Mouse (Mus musculus) right cerebral cortex, adult 18-20 months (tissue): ENCODE results near the gene Hoga1.

Source experiments
- DNase-seq: peaks from one replicate; pipeline ENCODE4 v3.0.0; 2022; ENCODE audit warnings: mixed read lengths

Gene Hoga1

GRCm38 (mm10) chr19:42022542-42022848 is 22.9 kb upstream of the Hoga1 start:
- DNase-seq, result no peak

GRCm38 (mm10) chr19:42026158-42026557 is 19.3 kb upstream of the Hoga1 start:
- DNase-seq, result peak; percentile 80

- no peak for DNase-seq
Measured at GRCm38 (mm10) chr19:42031112-42031511, 14.3 kb upstream of the Hoga1 start.

GRCm38 (mm10) chr19:42033611-42034010 is 11.8 kb upstream of the Hoga1 start:
- DNase-seq, result no peak

GRCm38 (mm10) chr19:42034146-42034775 is 11.1 kb upstream of the Hoga1 start:
- no peak for DNase-seq

GRCm38 (mm10) chr19:42034881-42035455 is 10.4 kb upstream of the Hoga1 start:
- DNase-seq, result peak; percentile 31

- DNase-seq, result peak; percentile 85
Measured at GRCm38 (mm10) chr19:42035456-42036248, 9.8 kb upstream of the Hoga1 start, which contains the start of gene Ankrd2. Gene Ankrd2 (plus strand): TSS chr19:42036000.

GRCm38 (mm10) chr19:42036357-42036756 is 9.1 kb upstream of the Hoga1 start:
- no peak for DNase-seq

GRCm38 (mm10) chr19:42037167-42037702 is 8.2 kb upstream of the Hoga1 start:
- no peak for DNase-seq

- DNase-seq, result no peak
Measured at GRCm38 (mm10) chr19:42038310-42038709, 7.1 kb upstream of the Hoga1 start.

GRCm38 (mm10) chr19:42043988-42044387 is 1.4 kb upstream of the Hoga1 start:
- DNase-seq, result no peak

- no peak for DNase-seq
Measured at GRCm38 (mm10) chr19:42050251-42050650, 4.8 kb downstream of the Hoga1 start.

- DNase-seq, result no peak
Measured at GRCm38 (mm10) chr19:42051351-42051750, 5.9 kb downstream of the Hoga1 start.

GRCm38 (mm10) chr19:42051948-42052347 is 6.5 kb downstream of the Hoga1 start, which contains the start of gene 4933411K16Rik:
Gene 4933411K16Rik (plus strand): TSS chr19:42052248.
- no peak for DNase-seq

- DNase-seq, result no peak
Measured at GRCm38 (mm10) chr19:42054255-42054654, 8.8 kb downstream of the Hoga1 start.

- no peak for DNase-seq
Measured at GRCm38 (mm10) chr19:42055881-42056280, 10.5 kb downstream of the Hoga1 start.

GRCm38 (mm10) chr19:42056719-42057409 is 11.5 kb downstream of the Hoga1 start:
- no peak for DNase-seq

- DNase-seq, result peak; percentile 29
Measured at GRCm38 (mm10) chr19:42058426-42058825, 13.0 kb downstream of the Hoga1 start.

- no peak for DNase-seq
Measured at GRCm38 (mm10) chr19:42061443-42061842, 16.0 kb downstream of the Hoga1 start.

- no peak for DNase-seq
Measured at GRCm38 (mm10) chr19:42068441-42069240, 23.2 kb downstream of the Hoga1 start.

- no peak for DNase-seq
Measured at GRCm38 (mm10) chr19:42069241-42069525, 23.8 kb downstream of the Hoga1 start.

GRCm38 (mm10) chr19:42071221-42071620 is 25.8 kb downstream of the Hoga1 start:
- no peak for DNase-seq
